Mouse (Mus musculus) hindbrain, embryonic 14.5 days (tissue): ENCODE data around the gene Vmn2r97. TPM values are rescaled to one million over a fixed set of nuclear protein-coding genes. Genes with fewer than 3 reads are reported as not detected.
"Not testable (repeated sequence)": the region's sequence is repeated elsewhere in the genome, so short reads cannot be mapped to it uniquely, and the experiment has no call there.

Source experiments
- ATAC-seq: fragments of 200-750 bp; cut with Nextera tagmentation; 2 replicates; pipeline ENCODE4 v1.8.0; 2017; ENCODE audit warnings: moderate number of reproducible peaks, mild to moderate bottlenecking, moderate TSS enrichment, moderate library complexity; ENCODE audit not compliant: low FRiP score
- DNase-seq: peaks from one replicate; pipeline ENCODE4 v3.0.0-alpha.2; 2015; ENCODE audit warnings: low spot score
- H3K27ac ChIP-seq: fragments of 300-500 bp; sonication (generic); 2 replicates; pipeline ENCODE4 v1.5.1; 2014; ENCODE audit warnings: mild to moderate bottlenecking, moderate library complexity
- H3K27me3 ChIP-seq: fragments of 300-500 bp; sonication (generic); 2 replicates; pipeline ENCODE4 v1.6.1; 2014; ENCODE audit warnings: mild to moderate bottlenecking, low read length, mixed read lengths; ENCODE audit not compliant: control insufficient read depth, insufficient read depth
- H3K36me3 ChIP-seq: fragments of 300-500 bp; sonication (generic); replicated peaks from 2 replicates; pipeline ENCODE4 v1.6.1; 2014; ENCODE audit not compliant: control insufficient read depth, insufficient read depth
- H3K4me1 ChIP-seq: fragments of 300-500 bp; sonication (generic); replicated peaks from 2 replicates; pipeline ENCODE4 v1.6.1; 2014; ENCODE audit warnings: antibody characterized with exemption, low read length, mixed read lengths; ENCODE audit not compliant: control insufficient read depth, insufficient read depth
- H3K4me2 ChIP-seq: fragments of 300-500 bp; sonication (generic); replicated peaks from 2 replicates; pipeline ENCODE4 v1.6.1; 2014; ENCODE audit warnings: mild to moderate bottlenecking, moderate library complexity
- H3K4me3 ChIP-seq: fragments of 300-500 bp; sonication (generic); replicated peaks from 2 replicates; pipeline ENCODE4 v1.5.1; 2014; ENCODE audit warnings: mild to moderate bottlenecking, low read length
- H3K9ac ChIP-seq: fragments of 300-500 bp; sonication (generic); 2 replicates; pipeline ENCODE4 v1.6.1; 2014
- H3K9me3 ChIP-seq: fragments of 300-500 bp; sonication (generic); 2 replicates; pipeline ENCODE4 v1.6.1; 2016; ENCODE audit warnings: low read length; ENCODE audit not compliant: control insufficient read depth
- WGBS: fragments of 180-500 bp; shearing (Covaris S2); extraction: QIAGEN DNeasy Blood & Tissue Kit; methylation state at CpG from one replicate; pipeline ENCODE4 v1.1.7; 2014; 5-methylcytosine and 5-hydroxymethylcytosine counted together
- polyA plus RNA-seq: library from polyadenylated mRNA; unstranded; fragments of >200 nt; fragmentation: Nextera tagmentation; extraction: Ambion mirVana; gene quantifications from 2 replicates; pipeline ENCODE4 v1.2.1, GENCODE M21; 2014

The Vmn2r97 gene
- polyA plus RNA-seq, result 0.05 TPM in 2 replicates

DNA sequence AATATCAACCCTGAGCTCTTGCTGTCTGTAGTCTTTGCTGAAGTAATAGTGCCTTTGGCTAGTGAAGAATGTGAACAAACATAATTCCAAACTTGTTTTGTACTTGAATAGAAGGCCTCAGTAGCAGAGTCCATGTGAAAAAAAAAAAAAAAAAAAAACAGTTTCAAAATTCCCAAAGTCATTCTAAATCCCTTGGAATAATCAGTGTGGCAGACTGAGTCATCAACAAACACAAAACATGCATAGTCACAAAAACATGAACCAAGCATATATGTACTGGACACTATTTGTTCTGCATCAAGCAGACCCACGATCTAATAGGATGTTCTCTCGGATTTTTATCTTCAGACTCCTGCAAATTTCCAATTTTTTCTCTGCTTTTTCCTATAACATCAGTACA lies at the start of gene Vmn2r97:
Gene Vmn2r97 (plus strand): TSS at position 301 of the 400 bp plus-strand sequence.
- not testable (repeated sequence) for H3K27me3 ChIP-seq, H3K9ac ChIP-seq, DNase-seq, H3K27ac ChIP-seq, H3K36me3 ChIP-seq, ATAC-seq, H3K4me2 ChIP-seq, H3K4me1 ChIP-seq, H3K9me3 ChIP-seq, H3K4me3 ChIP-seq
- 72% methylated on average over 2 of the region's 2 CpGs for WGBS

DNA sequence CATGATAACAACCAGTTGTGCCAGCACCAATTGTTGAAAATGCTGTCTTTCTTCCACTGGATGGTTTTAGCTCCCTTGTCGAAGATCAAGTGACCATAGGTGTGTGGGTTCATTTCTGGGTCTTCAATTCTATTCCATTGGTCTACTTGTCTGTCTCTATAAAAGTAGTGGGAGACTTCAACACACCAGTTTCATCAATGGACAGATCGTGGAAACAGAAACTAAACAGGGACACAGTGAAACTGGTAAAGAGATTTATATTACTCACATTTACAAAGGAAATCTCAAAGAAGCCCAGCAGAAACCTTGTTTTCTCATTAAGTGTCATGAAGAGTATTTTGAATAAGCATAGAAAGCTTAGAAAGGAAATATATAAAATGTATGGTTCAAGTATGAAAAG lies 31.7 kb upstream of the Vmn2r97 start:
- DNase-seq, H3K36me3 ChIP-seq, H3K9ac ChIP-seq, H3K4me3 ChIP-seq, H3K27me3 ChIP-seq, H3K27ac ChIP-seq, ATAC-seq, H3K4me1 ChIP-seq, H3K4me2 ChIP-seq: not testable (repeated sequence)
- H3K9me3 ChIP-seq, result peaks cover 22% of the 10 kb centered on the region
- WGBS, result 89% methylated on average over 1 of the region's 2 CpGs

DNA sequence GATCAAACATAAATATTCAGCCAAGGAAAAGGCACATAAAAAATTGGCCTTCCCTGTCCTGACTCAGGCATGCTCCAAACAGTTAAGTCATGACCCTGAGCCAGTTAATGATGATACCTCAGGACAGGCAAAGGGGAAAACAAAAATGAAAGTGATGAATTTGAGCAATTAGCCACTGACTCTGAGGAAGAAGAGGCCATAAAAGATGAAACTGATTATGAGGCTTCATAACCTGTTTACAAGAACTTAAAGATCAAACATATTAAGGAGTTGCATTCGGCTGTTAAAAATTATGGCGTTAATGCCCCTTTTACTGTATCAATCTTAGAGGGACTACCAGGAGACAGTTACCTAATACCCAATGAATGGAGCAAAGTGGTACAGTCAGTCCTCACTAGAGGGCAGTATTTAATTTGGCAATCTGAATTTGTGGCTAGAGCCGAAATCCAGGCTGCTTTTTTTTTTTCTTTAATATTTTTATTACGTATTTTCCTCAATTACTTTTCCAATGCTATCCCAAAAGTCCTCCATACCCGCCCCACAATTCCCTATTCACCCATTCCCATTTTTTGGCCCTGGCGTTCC lies 24.3 kb upstream of the Vmn2r97 start:
- Histone ChIP-seq H3K4me1 (no peaks in the 10 kb centered on the region), H3K4me3 (no peak overlapping the region), H3K27me3 (no peaks in the 10 kb centered on the region), H3K36me3 (no peaks in the 10 kb centered on the region), H3K27ac (no peak overlapping the region), H3K9me3 (peaks cover 15% of the 10 kb centered on the region; the same call in 1 of the 2 replicates), H3K9ac (no peak overlapping the region), H3K4me2 (no peak overlapping the region)
- ATAC-seq, result no peak
- no peak for DNase-seq
- WGBS, result 84% methylated on average over 6 of the region's 6 CpGs

DNA sequence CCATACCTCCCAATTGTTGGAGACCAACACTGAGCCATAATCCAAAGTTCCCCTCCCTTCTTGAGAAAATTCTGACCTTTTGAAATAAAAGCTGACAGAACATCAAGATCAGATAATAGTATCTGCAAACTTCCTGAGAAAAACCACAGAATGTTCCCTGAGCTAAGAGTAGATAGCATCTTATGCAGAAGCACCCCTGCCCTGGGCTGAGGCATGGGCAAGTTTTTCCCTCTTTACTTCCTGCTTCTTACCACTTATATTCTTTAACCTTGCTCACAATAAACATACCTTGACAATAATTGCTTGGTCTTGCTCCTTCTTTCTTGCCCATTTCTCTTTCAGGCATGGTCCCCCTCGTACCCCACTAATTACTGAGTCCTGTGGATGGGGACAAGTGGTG lies 43.7 kb downstream of the Vmn2r97 start:
- ATAC-seq, result not testable (repeated sequence)
- H3K9me3 ChIP-seq, result peaks cover 37% of the 10 kb centered on the region

DNA sequence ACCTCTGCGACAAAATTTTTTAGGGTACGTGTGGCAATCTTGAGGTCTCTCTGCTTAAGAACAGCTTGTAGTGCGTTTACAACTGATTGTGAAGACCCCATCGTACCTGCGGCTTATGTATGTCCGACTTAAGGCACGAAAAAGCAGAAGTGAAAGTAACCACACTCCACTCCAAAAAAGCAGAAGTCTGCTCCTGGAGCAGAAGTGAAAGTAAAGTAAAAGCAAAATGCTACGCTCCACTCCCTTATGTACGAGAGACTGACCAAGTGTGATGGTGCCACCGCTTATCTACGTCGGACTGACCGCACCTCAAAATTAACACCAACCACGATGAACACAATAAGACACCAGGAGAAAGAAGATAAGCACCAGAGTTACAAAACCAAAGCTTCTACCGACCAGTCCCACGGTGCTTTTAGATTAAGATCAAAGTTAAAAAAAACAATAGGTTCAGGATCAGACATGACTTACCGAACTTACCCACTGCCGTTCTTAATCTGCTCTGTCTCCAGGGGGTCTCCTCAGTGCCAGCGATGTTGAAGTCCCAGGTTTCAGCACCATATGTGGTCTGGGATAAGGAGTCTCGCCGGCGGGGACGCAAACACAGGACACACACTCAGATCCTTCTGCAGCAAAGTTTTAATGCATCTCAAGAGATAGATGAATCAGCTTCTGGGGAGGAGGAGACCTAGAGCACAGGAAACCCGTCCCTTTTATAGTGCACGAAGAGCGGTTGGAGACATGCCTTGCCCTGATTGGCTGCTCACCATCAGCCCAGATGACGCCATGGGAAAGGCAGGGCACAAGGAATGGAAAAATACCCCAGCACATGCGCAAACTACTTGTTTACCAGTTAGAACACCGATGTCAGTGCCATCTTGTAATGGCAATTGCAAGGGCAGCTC lies 54.5 kb downstream of the Vmn2r97 start:
- no peak overlapping the region for H3K27ac ChIP-seq
- DNase-seq, result no peak
- H3K4me3 ChIP-seq, result no peak overlapping the region
- WGBS, result 94% methylated on average over 29 of the region's 29 CpGs
- no peaks in the 10 kb centered on the region for H3K27me3 ChIP-seq
- no peaks in the 10 kb centered on the region for H3K36me3 ChIP-seq
- no peak for ATAC-seq
- H3K4me1 ChIP-seq, result no peaks in the 10 kb centered on the region
- peaks cover 54% of the 10 kb centered on the region for H3K9me3 ChIP-seq
- no peak overlapping the region for H3K4me2 ChIP-seq
- no peak overlapping the region for H3K9ac ChIP-seq

More for the DNA sequence above, 43.7 kb downstream of the Vmn2r97 start:
- H3K4me2 ChIP-seq, H3K4me3 ChIP-seq, H3K27ac ChIP-seq, H3K9ac ChIP-seq, H3K4me1 ChIP-seq, DNase-seq, H3K36me3 ChIP-seq, H3K27me3 ChIP-seq: not testable (repeated sequence)
- 54% methylated on average over 1 of the region's 1 CpGs for WGBS

Other genes starting within 250 kb of the Vmn2r97 start
- not detected in 2 replicates for gene Vmn2r98, start 139.2 kb downstream of the Vmn2r97 start, polyA plus RNA-seq